Mouse (Mus musculus) forebrain, postnatal 0 days (tissue): ENCODE data around the gene Prg4. TPM values are rescaled to one million over a fixed set of nuclear protein-coding genes. Genes with fewer than 3 reads are reported as not detected.

Experiments used
- ATAC-seq: fragments of 200-750 bp; cut with Nextera tagmentation; 2 replicates; pipeline ENCODE4 v1.8.0; 2017; ENCODE audit warnings: mild to moderate bottlenecking, moderate library complexity
- DNase-seq: peaks from one replicate; pipeline ENCODE4 v3.0.0-alpha.2; 2015
- H3K27ac ChIP-seq: fragments of 300-500 bp; sonication (generic); 2 replicates; pipeline ENCODE4 v1.5.1; 2014; ENCODE audit warnings: low read depth, mild to moderate bottlenecking, antibody characterized with exemption, low read length, moderate library complexity, mixed read lengths
- H3K27me3 ChIP-seq: fragments of 300-500 bp; sonication (generic); 2 replicates; pipeline ENCODE4 v1.6.1; 2014; ENCODE audit warnings: mild to moderate bottlenecking, low read length, mixed read lengths; ENCODE audit not compliant: insufficient read depth
- H3K36me3 ChIP-seq: fragments of 300-500 bp; sonication (generic); 2 replicates; pipeline ENCODE4 v1.6.1; 2014; ENCODE audit warnings: mild to moderate bottlenecking, moderate library complexity; ENCODE audit not compliant: insufficient read depth
- H3K4me1 ChIP-seq: fragments of 300-500 bp; sonication (generic); 2 replicates; pipeline ENCODE4 v1.6.1; 2014; ENCODE audit warnings: antibody characterized with exemption; ENCODE audit not compliant: insufficient read depth
- H3K4me2 ChIP-seq: fragments of 300-500 bp; sonication (generic); 2 replicates; pipeline ENCODE4 v1.6.1; 2014; ENCODE audit warnings: low read depth, mild to moderate bottlenecking, moderate library complexity
- H3K4me3 ChIP-seq: fragments of 300-500 bp; sonication (generic); 2 replicates; pipeline ENCODE4 v1.5.1; 2014; ENCODE audit warnings: low read depth, low read length, mixed read lengths
- H3K9ac ChIP-seq: fragments of 300-500 bp; sonication (generic); 2 replicates; pipeline ENCODE4 v1.6.1; 2014; ENCODE audit warnings: mild to moderate bottlenecking
- H3K9me3 ChIP-seq: fragments of 300-500 bp; sonication (generic); 2 replicates; pipeline ENCODE4 v1.6.1; 2016; ENCODE audit warnings: low read length
- CTCF ChIP-seq: sonication (generic); IDR thresholded peaks from 2 replicates; pipeline ENCODE4 v1.5.1; 2016; ENCODE audit warnings: antibody characterized with exemption, control low read depth, low read depth
- WGBS: fragments of 180-500 bp; shearing (Covaris S2); extraction: QIAGEN DNeasy Blood & Tissue Kit; methylation state at CpG from one replicate; pipeline ENCODE4 v1.1.7; 2014; 5-methylcytosine and 5-hydroxymethylcytosine counted together
- polyA plus RNA-seq: library from polyadenylated mRNA; unstranded; fragments of >200 nt; fragmentation: Nextera tagmentation; extraction: Ambion mirVana; gene quantifications from 2 replicates; pipeline ENCODE4 v1.2.1, GENCODE M21; 2015
- total RNA-seq: library from RNA; depleted of rRNA; stranded (reverse); fragments of >200 nt; gene quantifications from 2 replicates; pipeline ENCODE4 v1.2.3, GENCODE M21; 2014

The Prg4 gene
- total and polyA plus RNA-seq, 2 experiments from 2014 or later: 0.96 to 1.00 TPM

GRCm38 (mm10) chr1:150459599-150459998 lies 6.4 kb downstream of the Prg4 start:
- no peaks in the 10 kb centered on the region for H3K9me3 ChIP-seq
- no peaks in the 10 kb centered on the region for H3K36me3 ChIP-seq
- no peak overlapping the region for H3K27ac ChIP-seq
- no peak overlapping the region for H3K9ac ChIP-seq
- H3K27me3 ChIP-seq: no peaks in the 10 kb centered on the region
- H3K4me3 ChIP-seq: no peak overlapping the region
- 88% methylated on average over 3 of the region's 3 CpGs for WGBS
- ATAC-seq (no peak), DNase-seq (no peak)
- no peaks in the 10 kb centered on the region for H3K4me1 ChIP-seq
- no peak overlapping the region for H3K4me2 ChIP-seq
- no peak for TF ChIP-seq CTCF

- H3K36me3 ChIP-seq: no peaks in the 10 kb centered on the region
- 96% methylated on average over 5 of the region's 5 CpGs for WGBS
- DNase-seq (no peak), ATAC-seq (no peak)
- H3K9me3 ChIP-seq: no peaks in the 10 kb centered on the region
- no peaks in the 10 kb centered on the region for H3K4me1 ChIP-seq
- no peaks in the 10 kb centered on the region for H3K27me3 ChIP-seq
- TF ChIP-seq CTCF: no peak
- H3K9ac ChIP-seq: no peak overlapping the region
- no peak overlapping the region for H3K27ac ChIP-seq
- no peak overlapping the region for H3K4me2 ChIP-seq
- H3K4me3 ChIP-seq: no peak overlapping the region
These were observed 7.0 kb downstream of the Prg4 start for GRCm38 (mm10) chr1:150458977-150459376.

DNA sequence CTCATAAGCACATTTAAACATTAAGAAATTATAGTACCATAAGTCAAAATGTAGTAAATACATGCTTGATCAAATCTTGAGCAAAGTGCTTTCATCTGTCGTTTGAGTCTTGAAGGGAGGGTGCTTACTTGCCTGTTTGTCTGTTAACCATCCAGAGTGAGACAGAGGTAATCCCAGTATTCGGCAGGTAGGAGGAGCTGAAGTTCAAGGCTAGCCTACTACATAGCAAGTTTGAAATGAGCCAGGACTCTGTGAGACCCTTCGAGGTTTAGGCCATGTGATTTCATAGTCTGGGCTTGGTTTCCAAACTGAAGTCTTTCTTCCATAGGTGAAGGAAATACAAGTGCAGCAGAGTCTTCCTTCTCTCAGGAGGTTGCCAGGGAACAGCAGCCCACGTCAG lies 24.2 kb downstream of the Prg4 start:
- no peak for ATAC-seq
- WGBS: 83% methylated on average over 4 of the region's 4 CpGs
- Histone ChIP-seq H3K4me3 (no peak overlapping the region), H3K36me3 (peaks cover 61% of the 10 kb centered on the region), H3K9me3 (no peaks in the 10 kb centered on the region), H3K4me2 (no peak overlapping the region), H3K9ac (no peak overlapping the region), H3K27me3 (no peaks in the 10 kb centered on the region), H3K4me1 (no peaks in the 10 kb centered on the region), H3K27ac (no peak overlapping the region)
- no peak for DNase-seq
- TF ChIP-seq CTCF: peak; percentile 17; the same call in 1 of the 2 replicates

GRCm38 (mm10) chr1:150438641-150439040 lies 27.3 kb downstream of the Prg4 start:
- H3K27ac ChIP-seq: no peak overlapping the region
- H3K4me1 ChIP-seq: no peaks in the 10 kb centered on the region
- no peaks in the 10 kb centered on the region for H3K27me3 ChIP-seq
- peaks cover 66% of the 10 kb centered on the region for H3K36me3 ChIP-seq
- H3K9ac ChIP-seq: no peak overlapping the region
- no peak overlapping the region for H3K4me2 ChIP-seq
- no peaks in the 10 kb centered on the region for H3K9me3 ChIP-seq
- 94% methylated on average over 3 of the region's 3 CpGs for WGBS
- DNase-seq (no peak), ATAC-seq (no peak)
- TF ChIP-seq CTCF: no peak
- H3K4me3 ChIP-seq: no peak overlapping the region

DNA sequence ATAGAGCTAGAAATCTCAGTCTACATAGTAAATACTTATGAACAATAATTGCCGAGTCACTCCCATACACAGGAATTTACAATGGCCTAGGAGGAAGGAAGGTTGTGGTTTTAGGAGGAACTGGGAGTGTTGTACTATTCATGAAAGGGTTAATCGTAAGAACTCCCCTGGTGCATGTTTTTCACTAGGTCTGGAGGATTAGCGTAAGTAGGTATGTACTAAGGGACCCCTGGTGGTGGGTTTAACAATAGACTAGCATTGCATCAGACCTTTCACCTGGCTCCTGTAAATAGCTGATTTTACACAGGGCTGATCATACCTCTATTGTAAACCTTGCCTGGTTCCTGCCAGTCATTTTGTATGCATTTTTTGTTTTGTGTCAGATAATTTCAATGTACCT lies 39.7 kb downstream of the Prg4 start:
- ATAC-seq: no peak
- H3K27ac ChIP-seq: no peak overlapping the region
- no peaks in the 10 kb centered on the region for H3K9me3 ChIP-seq
- no peaks in the 10 kb centered on the region for H3K27me3 ChIP-seq
- H3K4me3 ChIP-seq: no peak overlapping the region
- H3K4me2 ChIP-seq: no peak overlapping the region
- TF ChIP-seq CTCF: no peak
- no peaks in the 10 kb centered on the region for H3K4me1 ChIP-seq
- no peak for DNase-seq
- H3K9ac ChIP-seq: no peak overlapping the region
- 51% methylated on average over 3 of the region's 3 CpGs for WGBS
- H3K36me3 ChIP-seq: peaks cover 68% of the 10 kb centered on the region

- no peak for TF ChIP-seq CTCF
- H3K9ac ChIP-seq: no peak overlapping the region
- no peaks in the 10 kb centered on the region for H3K27me3 ChIP-seq
- H3K9me3 ChIP-seq: no peaks in the 10 kb centered on the region
- no peak overlapping the region for H3K4me2 ChIP-seq
- 77% methylated on average over 9 of the region's 9 CpGs for WGBS
- no peak overlapping the region for H3K4me3 ChIP-seq
- DNase-seq (no peak), ATAC-seq (no peak)
- H3K4me1 ChIP-seq: no peaks in the 10 kb centered on the region
- H3K27ac ChIP-seq: no peak overlapping the region
- peaks cover 66% of the 10 kb centered on the region for H3K36me3 ChIP-seq
These were observed 40.3 kb downstream of the Prg4 start for GRCm38 (mm10) chr1:150425665-150426064.

- no peak overlapping the region for H3K4me2 ChIP-seq
- no peaks in the 10 kb centered on the region for H3K4me1 ChIP-seq
- no peak overlapping the region for H3K9ac ChIP-seq
- no peak for ATAC-seq
- H3K27me3 ChIP-seq: no peaks in the 10 kb centered on the region
- H3K9me3 ChIP-seq: no peaks in the 10 kb centered on the region
- no peak for DNase-seq
- H3K27ac ChIP-seq: no peak overlapping the region
- no peak overlapping the region for H3K4me3 ChIP-seq
- peaks cover 58% of the 10 kb centered on the region for H3K36me3 ChIP-seq
- no peak for TF ChIP-seq CTCF
- WGBS: 96% methylated on average over 4 of the region's 4 CpGs
These were observed 47.5 kb downstream of the Prg4 start for GRCm38 (mm10) chr1:150418426-150418825.

- Histone ChIP-seq H3K4me1 (no peaks in the 10 kb centered on the region), H3K27ac (no peak overlapping the region), H3K9ac (no peak overlapping the region), H3K27me3 (no peaks in the 10 kb centered on the region), H3K36me3 (peaks cover 61% of the 10 kb centered on the region), H3K4me2 (no peak overlapping the region), H3K9me3 (no peaks in the 10 kb centered on the region), H3K4me3 (no peak overlapping the region)
- no peak for TF ChIP-seq CTCF
- WGBS: 98% methylated on average over 3 of the region's 3 CpGs
- DNase-seq: no peak
- ATAC-seq: no peak
These were observed 50.0 kb downstream of the Prg4 start for GRCm38 (mm10) chr1:150416006-150416405.
